Mouse (Mus musculus) T-helper 17 cell (primary cell): ENCODE data around the gene Cabp2.
"Not testable (repeated sequence)": the region's sequence is repeated elsewhere in the genome, so short reads cannot be mapped to it uniquely, and the experiment has no call there.

Experiments used
- in situ Hi-C, 2 experiments: fragments of 300-600 bp; cut with MboI, MseI; formaldehyde crosslinking; loops; 1 replicate in 1 of 2; 2 replicates in 1 of 2; pipeline ENCODE4 v1.15.1; 2025; ENCODE audit warnings: high pct_unique_total_duplicates in 2 of 2

The Cabp2 gene

GRCm38 (mm10) chr19:4081394-4081793 lies at the start of gene Cabp2:
Gene Cabp2, plus strand, starts transcription at chr19:4081578.
- in situ Hi-C loops, result no loop called here

- in situ Hi-C loops, result no loop called here
Observed at GRCm38 (mm10) chr19:4032668-4033067, 48.7 kb upstream of the Cabp2 start.

- in situ Hi-C loops, result no loop called here
Observed at GRCm38 (mm10) chr19:4033298-4033697, 48.1 kb upstream of the Cabp2 start.

GRCm38 (mm10) chr19:4033742-4034141 lies 47.6 kb upstream of the Cabp2 start:
- in situ Hi-C loops, result no loop called here

GRCm38 (mm10) chr19:4036327-4037045 lies 44.9 kb upstream of the Cabp2 start:
- in situ Hi-C loops, result no loop called here

GRCm38 (mm10) chr19:4037154-4037787 lies 44.1 kb upstream of the Cabp2 start:
- in situ Hi-C loops, result not testable (repeated sequence)

GRCm38 (mm10) chr19:4037788-4038232 lies 43.6 kb upstream of the Cabp2 start, which contains the start of gene Gstp1:
Gene Gstp1, minus strand, starts transcription at chr19:4037985.
- in situ Hi-C loops, result no loop called here

- in situ Hi-C loops, result loop anchor here in 1 of 2 experiments (5.0 kb wide), 1 partner anchor 49 kb away; the partner anchor contains the start of gene Tbx10
Observed at GRCm38 (mm10) chr19:4040941-4041340, 40.4 kb upstream of the Cabp2 start.

- in situ Hi-C loops, result loop anchor here in 1 of 2 experiments (5.0 kb wide), 1 partner anchor 49 kb away; the partner anchor contains the start of gene Tbx10
Observed at GRCm38 (mm10) chr19:4041500-4041899, 39.9 kb upstream of the Cabp2 start.

- in situ Hi-C loops, result loop anchor here in 1 of 2 experiments (5.0 kb wide), 1 partner anchor 50 kb away; the partner anchor contains the start of gene Tbx10
Observed at GRCm38 (mm10) chr19:4042124-4042523, 39.3 kb upstream of the Cabp2 start.

GRCm38 (mm10) chr19:4044109-4044508 lies 37.3 kb upstream of the Cabp2 start:
- in situ Hi-C loops, result loop anchor here in 1 of 2 experiments (5.0 kb wide), 1 partner anchor 52 kb away; the partner anchor contains the start of gene Tbx10

- in situ Hi-C loops, result no loop called here
Observed at GRCm38 (mm10) chr19:4045966-4046865, 35.2 kb upstream of the Cabp2 start, which contains the start of gene Gstp2. Gene Gstp2, minus strand, starts transcription at chr19:4046023.

GRCm38 (mm10) chr19:4046866-4047254 lies 34.5 kb upstream of the Cabp2 start:
- in situ Hi-C loops, result no loop called here

GRCm38 (mm10) chr19:4047859-4048258 lies 33.5 kb upstream of the Cabp2 start:
- in situ Hi-C loops, result no loop called here

- in situ Hi-C loops, result not testable (repeated sequence)
Observed at GRCm38 (mm10) chr19:4049069-4049468, 32.3 kb upstream of the Cabp2 start.

GRCm38 (mm10) chr19:4051016-4051415 lies 30.4 kb upstream of the Cabp2 start:
- in situ Hi-C loops, result no loop called here

GRCm38 (mm10) chr19:4051741-4052515 lies 29.4 kb upstream of the Cabp2 start:
- in situ Hi-C loops, result no loop called here

- in situ Hi-C loops, result no loop called here
Observed at GRCm38 (mm10) chr19:4052516-4053030, 28.8 kb upstream of the Cabp2 start.

- in situ Hi-C loops, result loop anchor here in 1 of 2 experiments (5.0 kb wide), 1 partner anchor 43 kb away; the partner anchor contains the start of genes Cdk2ap2 and Pitpnm1
Observed at GRCm38 (mm10) chr19:4054613-4055012, 26.8 kb upstream of the Cabp2 start.
